Mouse (Mus musculus) small intestine, adult 2 months (tissue): ENCODE results near the gene Csk. TPM values are rescaled to one million over a fixed set of nuclear protein-coding genes. Genes with fewer than 3 reads are reported as not detected.

Experiments used
- H3K27ac ChIP-seq: fragments of 200-500 bp; 2 replicates; pipeline ENCODE4 v1.5.1; 2012; ENCODE audit warnings: low read depth, low read length, control low read depth, inconsistent platforms; ENCODE audit not compliant: insufficient read depth
- H3K27me3 ChIP-seq: fragments of 200-500 bp; 2 replicates; pipeline ENCODE4 v1.6.1; 2012; ENCODE audit warnings: mild to moderate bottlenecking, moderate library complexity, low read length, inconsistent platforms; ENCODE audit not compliant: control insufficient read depth, insufficient read depth
- H3K36me3 ChIP-seq: fragments of 200-500 bp; 2 replicates; pipeline ENCODE4 v1.6.1; 2012; ENCODE audit warnings: mild to moderate bottlenecking, low read length, control low read depth, inconsistent platforms; ENCODE audit not compliant: control insufficient read depth, insufficient read depth
- H3K4me1 ChIP-seq: fragments of 200-500 bp; 2 replicates; pipeline ENCODE4 v1.6.1; 2012; ENCODE audit warnings: low read length, inconsistent platforms, mixed read lengths; ENCODE audit not compliant: control insufficient read depth, insufficient read depth, insufficient read length
- H3K4me3 ChIP-seq: fragments of 200-500 bp; 2 replicates; pipeline ENCODE4 v1.5.1; 2012; ENCODE audit warnings: low read depth, mild to moderate bottlenecking, control low read depth, inconsistent platforms, low read length, moderate library complexity
- CTCF ChIP-seq: fragments of 200-500 bp; IDR thresholded peaks from 2 replicates; pipeline ENCODE4 v1.5.1; 2012; ENCODE audit warnings: low read depth, mild to moderate bottlenecking, control low read depth, inconsistent platforms, low read length, moderate library complexity, mixed read lengths; ENCODE audit not compliant: insufficient replicate concordance, insufficient read length; ENCODE audit errors: extremely low read depth
- POLR2A ChIP-seq: fragments of 200-500 bp; IDR thresholded peaks from 2 replicates; pipeline ENCODE4 v1.6.1; 2012; ENCODE audit warnings: low read depth, mild to moderate bottlenecking, control low read depth, inconsistent platforms, low read length, moderate library complexity
- WGBS: fragments of 180-500 bp; shearing (Covaris S2); methylation state at CpG from one replicate; pipeline ENCODE4 v1.1.7; 2018; 5-methylcytosine and 5-hydroxymethylcytosine counted together
- polyA plus RNA-seq: library from polyadenylated mRNA; depleted of rRNA; stranded (reverse); fragments of >200 nt; gene quantifications from 2 replicates; pipeline ENCODE4 v1.2.3, GENCODE M21; 2012; rRNA removed

The Csk gene
- 52.1 and 95.9 TPM in 2 replicates for polyA plus RNA-seq

- Histone ChIP-seq H3K4me3 (no peak within 1 kb of the TSS), H3K27me3 (no peaks in the 10 kb centered on the region), H3K36me3 (no peaks in the 10 kb centered on the region), H3K27ac (peak within 1 kb of the TSS; percentile 7; the same call in 1 of the 2 replicates), H3K4me1 (peaks cover 9% of the 10 kb centered on the region)
- no peak for TF ChIP-seq CTCF
- TF ChIP-seq POLR2A = no peak
- 80% methylated on average over 5 of the region's 5 CpGs for WGBS
Measured at GRCm38 (mm10) chr9:57653283-57653682, at the start of gene Csk. Csk (minus strand) TSS chr9:57653631.

GRCm38 (mm10) chr9:57698466-57699150, 45.2 kb upstream of the Csk start:
- Histone ChIP-seq H3K27ac (no peak overlapping the region), H3K27me3 (no peaks in the 10 kb centered on the region), H3K4me1 (peaks cover 17% of the 10 kb centered on the region), H3K4me3 (no peak overlapping the region), H3K36me3 (no peaks in the 10 kb centered on the region)
- TF ChIP-seq POLR2A (no peak), CTCF (no peak)
- WGBS = 63% methylated on average over 1 of the region's 1 CpGs

GRCm38 (mm10) chr9:57697380-57697779, 43.9 kb upstream of the Csk start:
- Histone ChIP-seq H3K27me3 (no peaks in the 10 kb centered on the region), H3K27ac (no peak overlapping the region), H3K4me1 (peaks cover 19% of the 10 kb centered on the region), H3K36me3 (no peaks in the 10 kb centered on the region), H3K4me3 (no peak overlapping the region)
- TF ChIP-seq CTCF = no peak
- no peak for TF ChIP-seq POLR2A
- 45% methylated on average over 4 of the region's 4 CpGs for WGBS

GRCm38 (mm10) chr9:57696380-57697285, 43.2 kb upstream of the Csk start:
- Histone ChIP-seq H3K27me3 (no peaks in the 10 kb centered on the region), H3K36me3 (no peaks in the 10 kb centered on the region), H3K27ac (peak overlapping the region; percentile 22; the same call in 1 of the 2 replicates), H3K4me1 (peaks cover 20% of the 10 kb centered on the region), H3K4me3 (peak overlapping the region; percentile 55)
- 5% methylated on average over 42 of the region's 42 CpGs for WGBS
- TF ChIP-seq POLR2A = no peak
- 0 out of 2 replicates have a peak, but pooled peaks have one; percentile 3 for TF ChIP-seq CTCF

- Histone ChIP-seq H3K4me1 (peaks cover 23% of the 10 kb centered on the region), H3K27ac (no peak overlapping the region), H3K36me3 (no peaks in the 10 kb centered on the region), H3K4me3 (no peak overlapping the region), H3K27me3 (no peaks in the 10 kb centered on the region)
- TF ChIP-seq CTCF (no peak), POLR2A (no peak)
- 96% methylated on average over 2 of the region's 2 CpGs for WGBS
Measured at GRCm38 (mm10) chr9:57694108-57694507, 40.7 kb upstream of the Csk start.

GRCm38 (mm10) chr9:57688606-57689005, 35.2 kb upstream of the Csk start:
- Histone ChIP-seq H3K4me1 (peaks cover 6% of the 10 kb centered on the region; the same call in 1 of the 2 replicates), H3K27me3 (no peaks in the 10 kb centered on the region), H3K36me3 (no peaks in the 10 kb centered on the region), H3K4me3 (no peak overlapping the region), H3K27ac (no peak overlapping the region)
- 66% methylated on average over 2 of the region's 2 CpGs for WGBS
- TF ChIP-seq POLR2A = no peak
- TF ChIP-seq CTCF = no peak

- no peak overlapping the region for H3K27ac ChIP-seq
- no peaks in the 10 kb centered on the region for H3K27me3 ChIP-seq
- 33% methylated on average over 2 of the region's 2 CpGs for WGBS
- no peak overlapping the region for H3K4me3 ChIP-seq
- no peaks in the 10 kb centered on the region for H3K36me3 ChIP-seq
- TF ChIP-seq POLR2A = no peak
- peak; percentile 70; the same call in 1 of the 2 replicates for TF ChIP-seq CTCF
- peaks cover 6% of the 10 kb centered on the region; the same call in 1 of the 2 replicates for H3K4me1 ChIP-seq
Measured at GRCm38 (mm10) chr9:57688158-57688557, 34.7 kb upstream of the Csk start.
